Mouse (Mus musculus): ENCODE measurements around the gene Cd302. TPM values are rescaled to one million over a fixed set of nuclear protein-coding genes. Genes with fewer than 3 reads are reported as not detected.

Gene Cd302
- polyA plus RNA-seq, 1 experiment, result 25.5 TPM

DNA sequence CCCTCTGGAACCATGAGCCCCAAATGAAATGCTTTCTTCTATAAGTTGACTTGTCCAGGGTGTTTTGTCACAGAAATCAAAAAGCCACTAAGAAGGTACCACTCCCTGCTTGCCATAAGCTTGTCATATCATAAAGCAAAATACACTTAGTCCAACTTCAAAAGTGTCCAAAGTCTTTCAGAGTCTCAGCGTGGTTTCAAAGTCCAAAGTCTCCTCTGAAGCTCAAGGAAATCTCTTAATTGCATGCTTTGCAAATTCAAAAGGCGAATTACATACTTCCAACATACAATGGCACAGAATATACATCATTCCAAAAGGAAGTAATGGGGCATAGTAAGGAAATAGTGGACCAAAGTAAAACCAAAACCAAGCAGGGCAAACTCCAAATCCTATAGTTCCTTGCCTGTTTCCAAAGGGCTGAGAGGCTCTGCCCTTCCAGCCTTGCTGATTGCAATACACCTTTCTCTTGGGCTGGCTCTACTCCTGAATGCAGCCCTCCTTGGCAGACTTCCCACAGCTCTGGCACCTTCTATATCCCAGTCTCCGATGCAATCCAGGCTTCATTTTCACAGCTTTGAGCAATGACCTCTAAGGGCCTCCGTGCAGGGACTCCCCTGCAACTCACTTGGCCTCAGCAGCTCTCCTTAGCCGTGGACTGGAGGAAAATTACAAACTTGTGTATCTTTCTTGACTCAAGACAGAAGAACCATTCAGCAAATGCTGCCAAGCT is 23.5 kb downstream of the Cd302 start:
- no peak overlapping the region for H3K4me3 ChIP-seq (replicated peaks; ENCODE audit: extremely low read depth, low read depth, low read length)
- TF ChIP-seq CTCF (IDR thresholded peaks at IDR 0.05; ENCODE audit: insufficient read depth, low read length) (no peak), POLR2A (IDR thresholded peaks at IDR 0.05; ENCODE audit: borderline replicate concordance, extremely low read depth, low read depth, low read length) (no peak)
- DNase-seq, result no peak
- no peaks in the 10 kb centered on the region for H3K4me1 ChIP-seq (ENCODE audit: control insufficient read depth, insufficient read depth, low read length)
- 79% methylated on average over 5 of the region's 5 CpGs for WGBS

DNA sequence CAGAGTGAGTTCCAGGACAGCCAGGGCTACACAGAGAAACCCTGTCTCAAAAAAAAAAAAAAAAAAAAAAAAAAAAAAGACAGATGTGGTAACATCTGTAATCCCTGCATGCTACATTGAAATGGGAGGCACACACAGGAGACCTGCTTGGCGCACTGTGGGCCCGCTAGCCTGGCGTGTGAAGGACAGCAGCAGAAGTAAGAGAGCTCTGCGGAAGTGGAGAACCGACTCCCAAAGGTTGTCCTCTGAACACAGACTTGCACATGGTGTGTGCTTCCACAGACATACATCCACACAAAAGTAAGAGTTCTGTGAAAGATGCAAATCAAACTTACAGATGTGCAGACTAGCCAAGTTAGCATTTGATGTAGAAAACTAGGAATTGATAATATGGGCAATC is 25.1 kb downstream of the Cd302 start:
- no peak for DNase-seq
- no peak for TF ChIP-seq CTCF (IDR thresholded peaks at IDR 0.05; ENCODE audit: insufficient read depth, low read length)
- no peak for TF ChIP-seq POLR2A (IDR thresholded peaks at IDR 0.05; ENCODE audit: borderline replicate concordance, extremely low read depth, low read depth, low read length)
- whole genome bisulfite sequencing, result 95% methylated on average over 5 of the region's 5 CpGs
- H3K4me1 ChIP-seq (ENCODE audit: control insufficient read depth, insufficient read depth, low read length), result no peaks in the 10 kb centered on the region
- H3K4me3 ChIP-seq (replicated peaks; ENCODE audit: extremely low read depth, low read depth, low read length), result no peak overlapping the region

DNA sequence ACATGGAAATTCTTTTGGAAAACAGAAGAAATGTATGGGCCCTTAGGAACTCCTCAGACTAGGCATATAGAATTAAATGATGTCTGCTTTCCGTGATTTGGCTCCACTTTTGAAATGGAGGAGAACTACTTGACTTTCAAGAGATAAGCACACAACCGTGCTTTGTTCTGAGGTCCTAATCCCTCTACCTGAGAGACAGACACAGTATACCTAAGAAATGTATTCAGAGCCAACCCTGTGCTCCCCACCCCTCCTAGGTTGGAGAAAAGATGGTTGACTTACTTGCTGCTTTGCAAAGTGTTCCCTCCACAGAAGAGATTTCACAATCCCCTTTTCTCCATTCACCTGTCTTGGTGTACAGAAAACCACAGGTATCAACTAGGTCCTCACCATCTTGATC is 27.5 kb downstream of the Cd302 start:
- Histone ChIP-seq H3K4me3 (replicated peaks; ENCODE audit: extremely low read depth, low read depth, low read length) (no peak overlapping the region), H3K4me1 (ENCODE audit: control insufficient read depth, insufficient read depth, low read length) (no peaks in the 10 kb centered on the region)
- 73% methylated on average over 2 of the region's 2 CpGs for WGBS
- TF ChIP-seq CTCF (IDR thresholded peaks at IDR 0.05; ENCODE audit: insufficient read depth, low read length) (no peak), POLR2A (IDR thresholded peaks at IDR 0.05; ENCODE audit: borderline replicate concordance, extremely low read depth, low read depth, low read length) (no peak)
- no peak for DNase-seq

DNA sequence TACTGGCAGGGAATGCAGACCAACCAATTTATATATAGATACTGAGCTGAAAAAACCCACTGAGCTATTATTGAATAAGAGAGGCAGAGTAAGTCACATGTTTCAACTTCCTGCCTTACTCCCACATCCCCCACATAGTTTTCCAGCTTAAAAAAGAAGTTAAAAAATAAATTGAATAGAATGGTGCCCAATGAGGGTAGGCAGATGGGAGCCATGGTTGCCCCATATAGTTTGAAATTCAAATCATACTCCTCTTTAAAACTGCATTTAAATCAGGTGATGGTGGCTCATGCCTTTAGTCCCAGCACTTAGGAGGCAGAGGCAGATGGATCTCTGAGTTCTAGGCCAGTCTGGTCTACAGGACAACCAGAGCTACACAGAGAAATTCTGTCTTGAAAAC is 30.8 kb downstream of the Cd302 start:
- DNase-seq, result no peak
- Histone ChIP-seq H3K4me1 (ENCODE audit: control insufficient read depth, insufficient read depth, low read length) (no peaks in the 10 kb centered on the region), H3K4me3 (replicated peaks; ENCODE audit: extremely low read depth, low read depth, low read length) (no peak overlapping the region)
- TF ChIP-seq CTCF (IDR thresholded peaks at IDR 0.05; ENCODE audit: insufficient read depth, low read length) (no peak), POLR2A (IDR thresholded peaks at IDR 0.05; ENCODE audit: borderline replicate concordance, extremely low read depth, low read depth, low read length) (no peak)

DNA sequence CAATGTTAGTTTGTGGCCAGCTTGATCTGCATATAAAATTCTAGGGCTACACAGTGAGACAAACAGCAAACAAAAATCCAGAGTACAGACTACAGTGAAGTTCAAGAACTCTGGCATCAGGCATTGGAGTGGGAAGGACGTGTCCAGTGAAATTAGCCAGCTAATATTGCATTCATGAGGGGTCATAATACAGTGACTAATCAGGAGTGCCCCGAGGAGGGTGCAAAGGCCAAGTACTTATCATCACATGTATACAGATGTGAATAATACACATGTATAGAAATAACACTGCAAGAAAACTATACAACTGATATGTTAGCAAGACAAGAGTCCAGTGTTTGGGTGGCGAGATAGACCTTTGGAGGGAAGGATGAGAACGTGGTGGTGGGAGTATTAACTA is 31.5 kb downstream of the Cd302 start:
- no peak for DNase-seq
- no peaks in the 10 kb centered on the region for H3K4me1 ChIP-seq (ENCODE audit: control insufficient read depth, insufficient read depth, low read length)
- H3K4me3 ChIP-seq (replicated peaks; ENCODE audit: extremely low read depth, low read depth, low read length), result no peak overlapping the region
- WGBS, result 73% methylated on average over 4 of the region's 4 CpGs
- TF ChIP-seq POLR2A (IDR thresholded peaks at IDR 0.05; ENCODE audit: borderline replicate concordance, extremely low read depth, low read depth, low read length), result no peak

DNA sequence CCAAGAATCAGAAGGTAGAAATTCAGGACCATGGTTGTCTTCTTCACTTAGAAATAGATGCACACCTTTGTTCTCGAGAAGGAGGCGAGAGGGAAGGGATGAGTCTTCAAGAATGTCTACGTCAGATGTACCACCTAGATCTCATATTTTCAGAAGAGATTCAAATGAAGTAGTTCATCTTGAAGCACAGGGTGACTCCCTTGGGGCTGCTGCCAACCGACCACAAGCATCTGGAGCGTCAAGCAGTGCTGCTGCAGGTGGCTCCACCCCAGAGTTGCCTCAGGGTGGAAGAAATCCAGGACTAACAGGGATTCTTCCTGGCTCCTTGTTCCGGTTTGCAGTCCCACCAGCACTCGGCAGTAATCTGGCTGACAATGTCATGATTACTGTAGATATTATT is 49.8 kb downstream of the Cd302 start:
- no peak for DNase-seq
- TF ChIP-seq POLR2A (IDR thresholded peaks at IDR 0.05; ENCODE audit: borderline replicate concordance, extremely low read depth, low read depth, low read length), result no peak
- TF ChIP-seq CTCF (IDR thresholded peaks at IDR 0.05; ENCODE audit: insufficient read depth, low read length), result no peak
- Histone ChIP-seq H3K4me1 (ENCODE audit: control insufficient read depth, insufficient read depth, low read length) (no peaks in the 10 kb centered on the region), H3K4me3 (replicated peaks; ENCODE audit: extremely low read depth, low read depth, low read length) (no peak overlapping the region)
- 78% methylated on average over 7 of the region's 7 CpGs for WGBS

DNA sequence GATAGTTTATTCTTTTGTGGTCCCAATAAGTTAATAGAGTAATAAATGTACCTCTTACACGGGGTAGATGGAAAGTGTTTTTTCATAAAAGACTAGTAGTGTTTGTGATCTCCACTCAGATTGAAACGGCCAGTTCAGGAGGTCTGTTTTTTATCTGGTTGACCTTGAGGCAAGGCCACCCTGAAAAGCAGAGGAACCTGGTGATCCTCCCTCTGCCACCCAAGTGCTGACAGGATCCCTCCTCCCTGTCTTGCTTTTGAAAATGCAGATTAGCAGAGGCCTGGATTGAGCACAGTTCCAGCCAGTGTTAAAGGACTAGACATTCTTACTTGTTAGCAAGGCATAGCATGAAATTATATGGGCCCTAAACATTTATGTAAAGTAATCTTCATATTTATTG is 51.1 kb downstream of the Cd302 start:
- H3K4me1 ChIP-seq (ENCODE audit: control insufficient read depth, insufficient read depth, low read length), result no peaks in the 10 kb centered on the region
- WGBS, result 45% methylated on average over 2 of the region's 2 CpGs
- H3K4me3 ChIP-seq (replicated peaks; ENCODE audit: extremely low read depth, low read depth, low read length), result no peak overlapping the region
- no peak for DNase-seq
- TF ChIP-seq POLR2A (IDR thresholded peaks at IDR 0.05; ENCODE audit: borderline replicate concordance, extremely low read depth, low read depth, low read length), result no peak
- no peak for TF ChIP-seq CTCF (IDR thresholded peaks at IDR 0.05; ENCODE audit: insufficient read depth, low read length)

DNA sequence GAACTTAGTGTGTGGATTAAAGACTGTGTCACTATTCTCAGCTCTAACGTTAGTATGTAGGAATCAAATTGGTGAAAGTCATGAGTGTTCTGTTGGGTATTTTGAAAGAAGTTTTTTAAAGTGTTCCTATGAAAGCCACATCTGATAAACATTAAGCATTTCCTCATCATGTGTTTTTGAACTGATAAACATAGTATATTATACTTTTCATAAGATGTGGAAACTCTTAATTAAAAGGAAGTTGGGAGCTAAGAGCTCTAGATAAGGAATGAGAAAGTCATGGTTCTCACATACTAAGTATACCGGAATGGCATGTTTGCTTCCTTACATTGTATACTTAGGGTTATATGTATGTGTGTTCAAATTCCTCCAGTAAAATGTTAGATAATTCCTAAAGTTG is 53.9 kb downstream of the Cd302 start:
- no peak for DNase-seq
- no peak for TF ChIP-seq CTCF (IDR thresholded peaks at IDR 0.05; ENCODE audit: insufficient read depth, low read length)
- no peak for TF ChIP-seq POLR2A (IDR thresholded peaks at IDR 0.05; ENCODE audit: borderline replicate concordance, extremely low read depth, low read depth, low read length)
- 66% methylated on average over 2 of the region's 2 CpGs for WGBS
- Histone ChIP-seq H3K4me3 (replicated peaks; ENCODE audit: extremely low read depth, low read depth, low read length) (no peak overlapping the region), H3K4me1 (ENCODE audit: control insufficient read depth, insufficient read depth, low read length) (no peaks in the 10 kb centered on the region)

DNA sequence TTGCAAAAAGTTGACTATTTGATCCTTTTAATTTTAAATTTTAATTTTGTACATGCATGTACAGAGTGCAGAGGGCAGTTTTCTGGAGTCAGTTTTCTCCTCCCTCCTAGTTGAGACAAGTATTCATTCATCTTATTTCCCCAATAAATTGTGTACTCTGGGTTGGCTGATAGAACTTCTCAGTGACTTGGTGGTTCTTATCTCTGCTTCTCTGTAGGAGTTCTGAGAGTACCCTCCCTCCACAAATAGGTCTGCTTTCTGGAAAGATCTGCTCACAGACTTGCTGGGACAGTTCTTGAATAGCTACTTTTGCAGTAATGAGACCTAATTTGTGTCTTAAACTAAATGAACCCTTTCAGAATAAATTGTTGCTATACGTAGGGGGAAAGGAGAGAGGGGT is 55.8 kb downstream of the Cd302 start:
- Histone ChIP-seq H3K4me3 (replicated peaks; ENCODE audit: extremely low read depth, low read depth, low read length) (no peak overlapping the region), H3K4me1 (ENCODE audit: control insufficient read depth, insufficient read depth, low read length) (peaks cover 3% of the 10 kb centered on the region)
- WGBS, result 86% methylated on average over 1 of the region's 1 CpGs
- TF ChIP-seq POLR2A (IDR thresholded peaks at IDR 0.05; ENCODE audit: borderline replicate concordance, extremely low read depth, low read depth, low read length) (no peak), CTCF (IDR thresholded peaks at IDR 0.05; ENCODE audit: insufficient read depth, low read length) (no peak)
- DNase-seq, result no peak

DNA sequence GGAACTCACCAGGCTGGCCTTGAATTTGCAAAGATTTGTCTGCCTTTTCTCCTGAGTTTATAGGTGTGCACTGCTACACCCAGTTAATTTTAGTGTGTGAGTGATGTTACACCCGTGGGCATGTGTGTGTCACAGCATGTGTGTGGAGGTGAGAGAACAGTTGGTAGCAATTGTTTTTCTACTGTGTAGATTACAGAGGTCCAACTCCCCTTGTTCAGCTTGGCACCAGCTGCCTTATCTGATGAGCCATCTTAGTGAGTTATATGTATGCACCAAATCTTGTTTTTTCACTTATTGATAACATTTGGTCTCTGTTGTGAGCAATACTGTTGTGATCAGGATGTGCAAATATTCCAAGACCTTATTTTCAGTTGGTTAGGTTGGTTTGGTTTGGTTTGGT is 60.8 kb downstream of the Cd302 start:
- 39% methylated on average over 1 of the region's 1 CpGs for WGBS
- peaks cover 11% of the 10 kb centered on the region for H3K4me1 ChIP-seq (ENCODE audit: control insufficient read depth, insufficient read depth, low read length)

More for the DNA sequence above, 60.8 kb downstream of the Cd302 start:
- no peak overlapping the region for H3K4me3 ChIP-seq (replicated peaks; ENCODE audit: extremely low read depth, low read depth, low read length)
- no peak for DNase-seq
- TF ChIP-seq POLR2A (IDR thresholded peaks at IDR 0.05; ENCODE audit: borderline replicate concordance, extremely low read depth, low read depth, low read length) (no peak), CTCF (IDR thresholded peaks at IDR 0.05; ENCODE audit: insufficient read depth, low read length) (no peak)
